Mouse (Mus musculus): ENCODE data around the gene Asb17. TPM values are rescaled to one million over a fixed set of nuclear protein-coding genes. Genes with fewer than 3 reads are reported as not detected.

Asb17 gene
- polyA plus RNA-seq, 1 experiment from 2014 or later = 6.4 TPM

DNA sequence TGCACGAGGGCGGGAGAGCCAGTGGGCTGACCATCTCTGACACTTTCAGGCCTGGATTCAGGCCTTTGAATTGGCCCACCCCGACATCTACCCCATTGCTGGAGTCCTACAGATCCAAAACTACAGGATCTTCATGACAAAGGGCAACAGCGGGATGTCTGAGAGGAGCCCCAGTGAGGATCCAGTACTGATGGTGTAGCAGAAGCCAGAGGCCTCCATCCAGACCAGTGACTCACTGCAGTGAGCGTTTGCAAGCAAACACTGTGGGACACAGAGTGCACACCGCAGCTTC is 11.4 kb upstream of the Asb17 start:
- Histone ChIP-seq H3K4me1 (replicated peaks) (peaks cover 68% of the 10 kb centered on the region), H3K4me2 (peak overlapping the region; percentile 60), H3K4me3 (replicated peaks) (peak overlapping the region; percentile 10; the same call in 1 of the 2 replicates), H3K9ac (peak overlapping the region; percentile 70), H3K27me3 (no peaks in the 10 kb centered on the region), H3K27ac (peak overlapping the region; percentile 92), H3K9me3 (replicated peaks) (no peaks in the 10 kb centered on the region), H3K36me3 (no peaks in the 10 kb centered on the region)
- 70% methylated on average over 6 of the region's 6 CpGs for WGBS (ENCODE audit: insufficient replicate concordance)
- DNase-seq (no peak), ATAC-seq (ENCODE audit: low read depth) (no peak)

DNA sequence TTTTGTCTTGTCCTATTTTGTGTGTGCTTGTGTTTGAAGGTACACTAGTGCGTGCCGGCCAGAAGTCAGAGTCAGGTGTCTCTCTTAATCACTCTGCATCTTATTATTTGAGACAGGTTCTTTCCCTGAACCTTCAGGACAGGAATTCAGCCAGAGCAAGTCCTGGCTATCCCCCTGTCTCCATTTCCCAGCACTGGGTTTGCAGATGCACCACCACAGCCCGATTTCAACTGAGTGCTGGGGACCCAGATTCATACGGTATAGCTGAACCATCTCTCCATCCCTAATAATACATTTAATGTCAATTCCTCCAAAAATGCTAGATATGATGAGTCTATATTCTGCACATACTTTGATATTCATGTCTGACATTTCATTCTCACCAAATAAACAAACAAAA is 9.9 kb upstream of the Asb17 start:
- no peak overlapping the region for H3K9ac ChIP-seq
- 76% methylated on average over 4 of the region's 4 CpGs for WGBS (ENCODE audit: insufficient replicate concordance)
- no peak for ATAC-seq (ENCODE audit: low read depth)
- no peak overlapping the region for H3K4me2 ChIP-seq
- H3K27me3 ChIP-seq = no peaks in the 10 kb centered on the region
- no peak for DNase-seq
- H3K4me1 ChIP-seq (replicated peaks) = peaks cover 69% of the 10 kb centered on the region
- no peak overlapping the region for H3K4me3 ChIP-seq (replicated peaks)
- peak overlapping the region; percentile 55; the same call in 1 of the 2 replicates for H3K27ac ChIP-seq
- H3K36me3 ChIP-seq = no peaks in the 10 kb centered on the region
- peaks cover 5% of the 10 kb centered on the region; the same call in 1 of the 2 replicates for H3K9me3 ChIP-seq (replicated peaks)

DNA sequence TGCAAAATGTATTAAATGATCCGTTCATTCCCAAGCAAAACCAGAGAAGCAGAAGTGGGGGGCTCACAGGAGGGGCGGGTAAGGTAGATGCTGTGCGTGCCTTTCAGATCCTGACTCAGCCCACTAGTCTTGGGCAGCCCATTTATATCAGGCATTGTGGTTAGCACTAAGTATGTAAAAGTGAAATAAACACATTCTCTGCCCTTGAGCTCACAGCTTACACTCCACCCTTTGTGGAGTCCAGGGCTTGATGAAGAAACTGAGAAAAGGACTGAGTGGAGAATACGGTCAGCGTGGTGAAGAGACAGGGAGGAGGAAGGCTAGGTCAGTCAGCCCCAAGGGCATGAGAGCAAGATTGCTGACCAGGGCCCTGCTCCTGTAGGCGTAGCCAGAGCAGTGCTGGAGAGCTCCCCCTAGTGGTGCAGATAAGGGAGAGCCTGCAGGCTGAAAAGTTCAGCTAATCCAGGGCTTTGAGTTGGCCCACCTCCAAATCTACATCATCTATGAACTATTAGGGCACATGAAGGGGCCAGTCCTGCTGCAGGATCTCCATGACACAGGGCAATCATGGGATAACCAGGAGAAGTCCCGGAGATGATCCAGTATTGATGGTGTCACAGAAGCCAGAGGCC is 8.4 kb upstream of the Asb17 start:
- H3K9ac ChIP-seq = peak overlapping the region; percentile 7; the same call in 1 of the 2 replicates
- H3K27me3 ChIP-seq = no peaks in the 10 kb centered on the region
- 35% methylated on average over 7 of the region's 7 CpGs for WGBS (ENCODE audit: insufficient replicate concordance)
- H3K4me1 ChIP-seq (replicated peaks) = peaks cover 55% of the 10 kb centered on the region
- peak; percentile 14; the same call in 1 of the 2 replicates for ATAC-seq (ENCODE audit: low read depth)
- H3K36me3 ChIP-seq = no peaks in the 10 kb centered on the region
- peaks cover 5% of the 10 kb centered on the region; the same call in 1 of the 2 replicates for H3K9me3 ChIP-seq (replicated peaks)
- H3K4me2 ChIP-seq = no peak overlapping the region
- H3K27ac ChIP-seq = peak overlapping the region; percentile 48
- DNase-seq = peak; percentile 73
- H3K4me3 ChIP-seq (replicated peaks) = no peak overlapping the region

DNA sequence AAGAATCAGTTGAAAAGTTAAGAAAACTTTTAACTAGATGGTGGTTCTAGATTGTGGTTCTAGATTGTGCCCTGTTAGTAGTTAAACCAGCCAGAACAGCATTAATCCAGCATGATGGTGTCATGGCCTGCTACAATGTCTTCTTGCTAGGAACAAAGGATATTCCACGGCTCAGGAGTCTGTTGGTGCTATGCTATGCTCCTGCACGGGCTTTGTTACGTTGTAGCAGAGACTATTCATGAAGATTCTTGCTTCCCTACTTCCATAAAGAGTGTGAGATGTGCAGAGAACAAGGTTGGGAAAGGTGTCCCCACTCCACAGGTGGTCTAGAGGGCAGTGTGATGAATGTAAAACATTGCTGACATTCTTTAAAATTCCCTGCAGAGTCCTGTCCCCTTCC is 7.7 kb upstream of the Asb17 start:
- H3K9ac ChIP-seq = no peak overlapping the region
- H3K4me2 ChIP-seq = no peak overlapping the region
- DNase-seq = no peak
- H3K4me1 ChIP-seq (replicated peaks) = peaks cover 49% of the 10 kb centered on the region
- no peak overlapping the region for H3K27ac ChIP-seq
- H3K27me3 ChIP-seq = no peaks in the 10 kb centered on the region
- ATAC-seq (ENCODE audit: low read depth) = no peak
- 69% methylated on average over 3 of the region's 3 CpGs for WGBS (ENCODE audit: insufficient replicate concordance)
- H3K9me3 ChIP-seq (replicated peaks) = peaks cover 5% of the 10 kb centered on the region; the same call in 1 of the 2 replicates
- no peak overlapping the region for H3K4me3 ChIP-seq (replicated peaks)
- H3K36me3 ChIP-seq = no peaks in the 10 kb centered on the region

DNA sequence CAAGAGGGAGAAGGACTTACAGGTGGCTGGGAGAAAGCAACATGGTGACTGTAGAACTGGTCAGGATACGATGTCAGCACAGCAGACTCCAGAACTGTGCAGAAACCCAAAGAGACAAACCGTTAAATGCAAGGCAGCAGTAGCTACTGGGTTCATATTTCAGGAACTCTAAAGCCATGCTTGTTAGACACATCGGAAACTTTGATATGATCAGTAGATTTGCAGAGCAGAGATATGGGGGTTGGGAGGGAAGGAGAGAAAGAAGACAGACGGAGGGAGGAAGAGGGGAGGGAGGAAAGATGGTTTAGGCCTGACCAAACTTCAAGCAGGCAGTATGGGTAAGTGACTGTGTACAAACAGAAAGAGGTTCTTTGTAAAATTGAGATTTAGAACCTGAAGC is 6.4 kb upstream of the Asb17 start:
- H3K4me1 ChIP-seq (replicated peaks) = peaks cover 37% of the 10 kb centered on the region
- ATAC-seq (ENCODE audit: low read depth) = no peak

DNA sequence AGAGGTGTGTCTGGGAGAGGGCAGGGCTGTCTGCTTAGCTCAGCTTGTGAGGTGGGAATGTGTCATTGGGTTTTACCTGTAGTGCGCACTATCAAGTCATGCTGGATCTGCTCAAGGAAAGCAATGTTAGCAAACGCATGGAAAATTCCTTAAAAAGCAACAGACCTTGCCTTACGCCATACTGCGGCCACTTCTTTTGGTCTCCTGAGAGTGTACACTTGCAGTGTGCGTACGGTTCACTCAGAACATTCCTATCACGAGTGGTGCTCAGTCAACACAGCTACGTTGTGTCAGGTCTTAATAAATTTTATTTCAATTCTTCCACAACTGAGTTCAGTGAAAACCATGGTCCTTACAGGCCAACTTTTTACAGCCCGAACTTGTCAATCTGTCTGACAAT is 748 bp downstream of the Asb17 start:
- H3K4me3 ChIP-seq (replicated peaks) = no peak overlapping the region
- no peak overlapping the region; the same call in 1 of the 2 replicates for H3K9ac ChIP-seq
- H3K9me3 ChIP-seq (replicated peaks) = no peaks in the 10 kb centered on the region
- peaks cover 59% of the 10 kb centered on the region for H3K4me1 ChIP-seq (replicated peaks)
- H3K27me3 ChIP-seq = no peaks in the 10 kb centered on the region
- DNase-seq (no peak), ATAC-seq (ENCODE audit: low read depth) (no peak)
- peak overlapping the region; percentile 60; the same call in 1 of the 2 replicates for H3K27ac ChIP-seq
- no peaks in the 10 kb centered on the region for H3K36me3 ChIP-seq
- H3K4me2 ChIP-seq = no peak overlapping the region
- WGBS (ENCODE audit: insufficient replicate concordance) = 89% methylated on average over 9 of the region's 9 CpGs

More for the DNA sequence above, 6.4 kb upstream of the Asb17 start:
- 44% methylated on average over 4 of the region's 4 CpGs for WGBS (ENCODE audit: insufficient replicate concordance)
- no peak overlapping the region for H3K4me2 ChIP-seq
- peaks cover 5% of the 10 kb centered on the region; the same call in 1 of the 2 replicates for H3K9me3 ChIP-seq (replicated peaks)
- DNase-seq = no peak
- no peak overlapping the region for H3K4me3 ChIP-seq (replicated peaks)
- no peaks in the 10 kb centered on the region for H3K27me3 ChIP-seq
- no peak overlapping the region for H3K9ac ChIP-seq
- H3K27ac ChIP-seq = 0 out of 2 replicates have a peak overlapping the region, but pooled peaks have one; percentile 15
- no peaks in the 10 kb centered on the region for H3K36me3 ChIP-seq

DNA sequence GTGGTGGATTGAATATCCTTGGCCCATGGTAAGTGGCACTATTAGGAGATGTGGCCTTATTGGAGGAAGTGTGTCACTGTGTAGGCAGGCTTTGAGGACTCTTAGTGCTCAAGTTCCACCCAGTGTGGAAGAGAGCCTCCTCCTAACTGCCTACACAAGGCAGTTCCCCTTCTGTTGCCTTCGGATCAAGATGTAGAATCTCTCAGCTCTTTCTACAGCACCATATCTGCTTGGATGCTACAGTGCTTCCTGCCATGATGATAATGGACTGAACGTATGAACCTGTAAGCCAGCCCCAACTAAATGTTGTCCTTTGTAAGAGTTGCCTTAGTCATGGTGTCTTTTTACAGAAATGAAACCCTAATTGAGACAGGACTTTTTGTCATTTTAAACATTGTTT is 1.5 kb downstream of the Asb17 start:
- no peaks in the 10 kb centered on the region for H3K27me3 ChIP-seq
- H3K9me3 ChIP-seq (replicated peaks) = no peaks in the 10 kb centered on the region
- H3K27ac ChIP-seq = peak overlapping the region; percentile 60
- no peak overlapping the region for H3K4me2 ChIP-seq
- H3K36me3 ChIP-seq = no peaks in the 10 kb centered on the region
- no peak overlapping the region for H3K9ac ChIP-seq
- ATAC-seq (ENCODE audit: low read depth) = peak; percentile 29; the same call in 1 of the 2 replicates
- no peak for DNase-seq
- H3K4me3 ChIP-seq (replicated peaks) = no peak overlapping the region
- 30% methylated on average over 2 of the region's 2 CpGs for WGBS (ENCODE audit: insufficient replicate concordance)
- peaks cover 67% of the 10 kb centered on the region for H3K4me1 ChIP-seq (replicated peaks)

DNA sequence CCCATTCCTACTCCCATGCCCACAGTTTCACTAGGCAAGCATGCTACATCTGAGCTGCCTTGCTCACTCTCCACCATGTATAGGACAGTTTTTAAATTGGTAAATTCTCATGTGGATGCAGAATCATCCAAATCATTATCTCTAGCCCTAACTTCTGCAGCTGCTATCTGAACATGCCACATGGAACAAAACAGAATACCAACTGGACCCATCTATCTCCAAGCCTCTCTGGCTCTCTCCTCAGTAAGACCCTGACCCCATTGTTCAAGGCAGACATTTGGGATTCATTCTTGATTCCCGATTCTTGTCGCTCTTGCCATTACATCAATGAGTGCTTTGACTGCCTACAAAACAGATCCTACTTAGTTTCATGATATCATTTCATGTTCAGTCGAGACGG is 2.1 kb downstream of the Asb17 start:
- no peaks in the 10 kb centered on the region for H3K27me3 ChIP-seq
- peak overlapping the region; percentile 60 for H3K27ac ChIP-seq
- ATAC-seq (ENCODE audit: low read depth) (peak; percentile 4; the same call in 1 of the 2 replicates), DNase-seq (no peak)
- no peak overlapping the region for H3K4me3 ChIP-seq (replicated peaks)
- peak overlapping the region; percentile 7; the same call in 1 of the 2 replicates for H3K4me2 ChIP-seq
- no peaks in the 10 kb centered on the region for H3K9me3 ChIP-seq (replicated peaks)
- H3K36me3 ChIP-seq = no peaks in the 10 kb centered on the region
- no peak overlapping the region for H3K9ac ChIP-seq
- WGBS (ENCODE audit: insufficient replicate concordance) = 84% methylated on average over 4 of the region's 4 CpGs
- H3K4me1 ChIP-seq (replicated peaks) = peaks cover 68% of the 10 kb centered on the region

DNA sequence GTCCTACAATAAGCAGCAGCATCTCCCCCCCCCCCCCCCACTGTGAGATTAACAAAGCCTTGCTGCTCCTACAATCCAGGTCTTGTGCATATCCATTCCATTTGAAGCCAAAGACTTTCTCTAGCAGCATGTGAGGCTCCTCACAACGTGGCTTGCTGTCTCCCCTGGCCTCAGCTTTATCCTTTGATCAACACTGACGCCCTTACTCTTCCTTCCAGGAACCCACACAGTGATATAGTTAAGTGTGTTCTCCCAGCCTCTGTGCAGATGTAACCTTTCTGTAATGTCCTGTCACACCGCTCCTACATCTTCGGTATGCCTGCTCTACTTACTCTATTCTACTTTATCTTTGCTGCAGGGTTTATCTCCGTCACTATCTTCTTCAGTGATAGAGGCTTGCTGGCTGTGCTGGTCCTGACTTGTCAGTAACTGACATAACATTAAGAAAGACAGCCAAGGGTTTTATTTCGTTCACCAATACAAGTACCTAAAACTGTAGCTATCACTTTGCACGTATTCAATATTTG is 3.3 kb downstream of the Asb17 start:
- DNase-seq (no peak), ATAC-seq (ENCODE audit: low read depth) (0 out of 2 replicates have a peak, but pooled peaks have one; percentile 19)
- no peaks in the 10 kb centered on the region for H3K9me3 ChIP-seq (replicated peaks)
- WGBS (ENCODE audit: insufficient replicate concordance) = 45% methylated on average over 7 of the region's 7 CpGs
- H3K9ac ChIP-seq = peak overlapping the region; percentile 33; the same call in 1 of the 2 replicates
- peak overlapping the region; percentile 56 for H3K27ac ChIP-seq
- H3K27me3 ChIP-seq = no peaks in the 10 kb centered on the region
- peak overlapping the region; percentile 39 for H3K4me2 ChIP-seq
- H3K4me1 ChIP-seq (replicated peaks) = peaks cover 68% of the 10 kb centered on the region
- H3K4me3 ChIP-seq (replicated peaks) = no peak overlapping the region
- H3K36me3 ChIP-seq = no peaks in the 10 kb centered on the region

DNA sequence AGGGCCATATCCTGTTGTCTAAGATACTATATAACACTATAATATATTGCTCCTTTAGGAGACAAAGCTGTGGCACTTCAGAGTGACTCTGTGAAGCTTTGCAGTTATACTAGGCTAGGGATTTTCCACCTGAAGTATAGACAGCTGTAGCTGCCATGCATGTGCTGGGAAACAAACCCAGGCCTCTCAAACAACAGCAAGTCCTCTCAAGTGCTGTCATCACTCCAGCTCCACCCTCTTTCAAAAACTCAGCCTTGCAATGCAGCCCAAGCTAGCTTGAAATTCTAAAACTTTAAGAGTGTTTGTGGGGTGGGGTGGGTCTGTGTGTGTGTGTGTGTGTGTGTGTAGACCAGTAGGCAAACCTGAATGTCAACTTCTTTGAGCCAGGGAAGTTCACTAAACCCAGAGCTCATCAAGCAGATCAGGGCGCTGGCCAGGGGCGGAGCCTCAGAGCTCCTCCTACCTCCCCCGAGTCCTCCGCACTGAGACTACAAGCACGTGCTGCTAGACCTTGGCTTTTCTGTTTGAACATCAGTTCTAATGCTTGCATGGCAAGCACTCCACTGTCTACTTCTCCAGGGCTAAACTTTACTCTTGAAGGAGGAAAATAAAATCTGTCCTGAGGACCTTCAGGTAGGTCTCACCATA is 5.5 kb downstream of the Asb17 start:
- peak overlapping the region; percentile 49 for H3K4me3 ChIP-seq (replicated peaks)
- no peaks in the 10 kb centered on the region for H3K36me3 ChIP-seq
- H3K27me3 ChIP-seq = no peaks in the 10 kb centered on the region
- peak overlapping the region; percentile 87 for H3K27ac ChIP-seq
- peaks cover 83% of the 10 kb centered on the region for H3K4me1 ChIP-seq (replicated peaks)
- ATAC-seq (ENCODE audit: low read depth) = peak; percentile 66
- H3K4me2 ChIP-seq = peak overlapping the region; percentile 70
- no peaks in the 10 kb centered on the region for H3K9me3 ChIP-seq (replicated peaks)
- WGBS (ENCODE audit: insufficient replicate concordance) = 0% methylated on average over 5 of the region's 5 CpGs
- DNase-seq = peak; percentile 71
- peak overlapping the region; percentile 65 for H3K9ac ChIP-seq

DNA sequence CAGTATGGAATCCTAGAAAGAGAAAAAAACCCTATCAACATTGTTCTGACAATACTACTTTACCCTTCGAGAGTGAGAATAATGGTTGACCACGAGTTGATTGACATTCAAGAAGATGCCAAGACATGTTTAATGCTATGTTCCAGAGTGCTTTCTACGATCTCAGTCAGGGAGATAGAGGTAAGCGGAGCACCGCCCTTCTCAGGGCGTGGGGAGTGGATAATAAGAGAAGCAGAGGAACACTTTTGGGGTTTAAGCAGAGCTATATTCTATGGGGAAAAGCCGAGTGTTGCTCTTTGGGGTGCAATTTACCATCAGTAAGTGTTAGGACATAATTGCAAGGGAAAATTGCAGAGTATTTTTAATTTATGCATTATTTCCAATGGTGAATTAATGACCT is 6.8 kb downstream of the Asb17 start:
- Histone ChIP-seq H3K27ac (peak overlapping the region; percentile 87), H3K4me3 (replicated peaks) (peak overlapping the region; percentile 49), H3K9me3 (replicated peaks) (no peaks in the 10 kb centered on the region), H3K9ac (peak overlapping the region; percentile 65), H3K36me3 (no peaks in the 10 kb centered on the region), H3K4me1 (replicated peaks) (peaks cover 78% of the 10 kb centered on the region), H3K27me3 (no peaks in the 10 kb centered on the region), H3K4me2 (peak overlapping the region; percentile 70)
- DNase-seq (peak; percentile 50), ATAC-seq (ENCODE audit: low read depth) (peak; percentile 59)
- WGBS (ENCODE audit: insufficient replicate concordance) = 19% methylated on average over 7 of the region's 7 CpGs

Measured in liver, embryonic 13.5 days (tissue).